In the genomic region with DNA sequence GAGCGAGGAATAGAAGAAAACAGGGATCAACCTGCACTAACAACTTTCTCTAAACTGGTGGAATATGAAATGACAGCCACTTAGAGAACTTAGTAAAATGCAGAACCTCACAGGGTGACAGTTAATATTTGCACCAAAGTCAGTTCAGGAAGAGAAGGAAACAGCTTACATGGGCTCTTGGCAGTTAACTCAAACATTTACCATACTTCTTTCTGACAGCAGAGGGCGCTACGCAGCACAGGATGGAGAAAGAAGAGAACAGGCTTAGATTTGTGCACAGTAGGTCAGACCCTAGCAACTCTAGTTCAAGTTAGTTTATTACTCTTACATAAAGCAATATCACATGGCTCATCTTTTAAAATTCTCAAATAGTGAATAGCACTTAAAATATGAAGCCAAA, we compare ENCODE assay signal across 9 mouse cellular contexts.
DNase-seq lines count a peak whose midpoint lies in the region; ATAC-seq and TF ChIP-seq lines count a peak whose summit lies in the region.
"Had no signal": no experiment of that assay in that cellular context is flagged by ENCODE, and none has a peak within 500 bp of the region (broad histone marks: within the 10 kb centered on the region; RNA-seq: fewer than 3 reads in every experiment).

No protein-coding gene starts in this region.

- in situ Hi-C loops in ES-E14 (cut with MboI; ENCODE audit: low sequenced_read_pairs in 2 of 2, unreplicated experiment in 2 of 2), result no loop called here

- no peaks in the 10 kb centered on the region; the same call in 1 of the 2 replicates for H3K9me3 ChIP-seq in hindbrain, embryonic 10.5 days
- H3K9me3 ChIP-seq in hindbrain, embryonic 13.5 days, result peaks cover 4% of the 10 kb centered on the region; the same call in 1 of the 2 replicates
- no peaks in the 10 kb centered on the region for H3K9me3 ChIP-seq in ES-E14 (ENCODE audit: control insufficient read depth, insufficient read depth, low read depth, low read length)
- H3K9me3 ChIP-seq: lung, embryonic 15.5 days had no signal

- H3K27ac ChIP-seq in hindbrain, embryonic 10.5 days, result no peak overlapping the region
- H3K27ac ChIP-seq in hindbrain, embryonic 13.5 days, result no peak overlapping the region
- H3K27ac ChIP-seq in ES-E14 (ENCODE audit: insufficient read depth, low read depth, low read length, poor library complexity, severe bottlenecking), result no peak overlapping the region
- H3K27ac ChIP-seq: lung, embryonic 15.5 days had no signal

- no peak overlapping the region for H3K4me3 ChIP-seq in hindbrain, embryonic 10.5 days
- H3K4me3 ChIP-seq in hindbrain, embryonic 13.5 days, result no peak overlapping the region
- H3K4me3 ChIP-seq in ES-E14 (ENCODE audit: insufficient read depth in 1 of 2, low read depth in 1 of 2, low read length in 2 of 2, poor library complexity in 1 of 2, severe bottlenecking in 1 of 2), result no peak overlapping the region
- H3K4me3 ChIP-seq: lung, embryonic 15.5 days had no signal

- no peaks in the 10 kb centered on the region for H3K36me3 ChIP-seq in hindbrain, embryonic 10.5 days
- no peaks in the 10 kb centered on the region for H3K36me3 ChIP-seq in hindbrain, embryonic 13.5 days
- H3K36me3 ChIP-seq in ES-E14 (ENCODE audit: control insufficient read depth, insufficient read depth, low read length, poor library complexity, severe bottlenecking), result no peaks in the 10 kb centered on the region
- H3K36me3 ChIP-seq: lung, embryonic 15.5 days had no signal

- ATAC-seq in hindbrain, embryonic 13.5 days (ENCODE audit: low FRiP score), result no peak

- H3K4me1 ChIP-seq in hindbrain, embryonic 10.5 days (replicated peaks), result peaks cover 19% of the 10 kb centered on the region
- H3K4me1 ChIP-seq in hindbrain, embryonic 13.5 days (replicated peaks), result peaks cover 13% of the 10 kb centered on the region
- H3K4me1 ChIP-seq in ES-E14 (ENCODE audit: control insufficient read depth in 2 of 2, insufficient read depth in 2 of 2, low read length in 2 of 2, poor library complexity in 1 of 2), result no peaks in the 10 kb centered on the region

- intact Hi-C loops in gastrocnemius, postnatal 14 days (cut with DNase I; ENCODE audit: low total_unique reads), result loop anchor here (10.0 kb wide), 1 partner anchor 604 kb away; no protein-coding TSS in a partner anchor

- no peak overlapping the region for H3K4me2 ChIP-seq in hindbrain, embryonic 13.5 days
- H3K4me2 ChIP-seq: lung, embryonic 15.5 days had no signal

- no peak overlapping the region for H3K9ac ChIP-seq in hindbrain, embryonic 13.5 days
- H3K9ac ChIP-seq in ES-E14 (ENCODE audit: insufficient read depth, low read depth, low read length, poor library complexity, severe bottlenecking), result no peak overlapping the region
- H3K9ac ChIP-seq: lung, embryonic 15.5 days had no signal

- peak; percentile 32 for DNase-seq in hindbrain, embryonic 10.5 days (ENCODE audit: low spot score)
- DNase-seq in ES-E14 (ENCODE audit: low read depth, low spot score), result peak; percentile 53
- DNase-seq in cerebellum, adult 8-10 months, result peak; percentile 79
- peak; percentile 54 for DNase-seq in gastrocnemius, postnatal 14 days
- DNase-seq in layer of hippocampus, adult 9-11 months, result peak; percentile 42
- peak; percentile 68 for DNase-seq in mesoderm, embryonic 11.5 days (ENCODE audit: low read depth, low spot score)
- DNase-seq in thymus, postnatal 0 days (ENCODE audit: low spot score), result peak; percentile 38

- WGBS in hindbrain, embryonic 10.5 days, result 34% methylated on average over 3 of the region's 3 CpGs
- WGBS in hindbrain, embryonic 13.5 days, result 32% methylated on average over 3 of the region's 3 CpGs

- H3K27me3 ChIP-seq in hindbrain, embryonic 10.5 days (ENCODE audit: insufficient read depth, poor library complexity, severe bottlenecking), result peaks cover 3% of the 10 kb centered on the region; the same call in 1 of the 2 replicates
- no peaks in the 10 kb centered on the region; the same call in 1 of the 2 replicates for H3K27me3 ChIP-seq in hindbrain, embryonic 13.5 days
- H3K27me3 ChIP-seq: lung, embryonic 15.5 days had no signal

TF ChIP-seq in ES-E14, 5 proteins besides CTCF, POLR2A, EP300 and RAD21:
- TF ChIP-seq ZNF384 (IDR thresholded peaks at IDR 0.05; ENCODE audit: low read depth, low read length) (no peak), MAFK (IDR thresholded peaks at IDR 0.05; ENCODE audit: insufficient read depth, low read depth, low read length) (no peak), ZC3H11A (IDR thresholded peaks at IDR 0.05; ENCODE audit: borderline replicate concordance, low read depth, low read length) (peak; percentile 80; the same call in 1 of the 2 replicates)
